Mouse (Mus musculus) heart, embryonic 16.5 days (tissue): ENCODE data around the gene Lrrk1. TPM values are rescaled to one million over a fixed set of nuclear protein-coding genes. Genes with fewer than 3 reads are reported as not detected.

Experiments
- ATAC-seq: fragments of 200-750 bp; cut with Nextera tagmentation; replicated peaks from 2 replicates; pipeline ENCODE4 v1.8.0; 2017; ENCODE audit warnings: moderate number of reproducible peaks; ENCODE audit not compliant: insufficient read depth, low FRiP score; ENCODE audit errors: extremely low read depth
- H3K27ac ChIP-seq: fragments of 300-500 bp; sonication (generic); 2 replicates; pipeline ENCODE4 v1.5.1; 2014; ENCODE audit warnings: mild to moderate bottlenecking, low read length, control low read depth, moderate library complexity
- H3K27me3 ChIP-seq: fragments of 300-500 bp; sonication (generic); 2 replicates; pipeline ENCODE4 v1.6.1; 2014; ENCODE audit warnings: low read length, mixed read lengths; ENCODE audit not compliant: control insufficient read depth, insufficient read depth
- H3K36me3 ChIP-seq: fragments of 300-500 bp; sonication (generic); 2 replicates; pipeline ENCODE4 v1.6.1; 2014; ENCODE audit not compliant: control insufficient read depth, insufficient read depth
- H3K4me1 ChIP-seq: fragments of 300-500 bp; sonication (generic); 2 replicates; pipeline ENCODE4 v1.6.1; 2014; ENCODE audit warnings: low read length, mixed read lengths; ENCODE audit not compliant: control insufficient read depth, insufficient read depth
- H3K4me2 ChIP-seq: fragments of 300-500 bp; sonication (generic); 2 replicates; pipeline ENCODE4 v1.6.1; 2014; ENCODE audit warnings: low read depth, mild to moderate bottlenecking, control low read depth, low read length
- H3K4me3 ChIP-seq: fragments of 300-500 bp; sonication (generic); 2 replicates; pipeline ENCODE4 v1.5.1; 2014; ENCODE audit warnings: mild to moderate bottlenecking, control low read depth, low read length
- H3K9ac ChIP-seq: fragments of 300-500 bp; sonication (generic); 2 replicates; pipeline ENCODE4 v1.6.1; 2014; ENCODE audit warnings: low read length, control low read depth
- H3K9me3 ChIP-seq: fragments of 300-500 bp; sonication (generic); replicated peaks from 2 replicates; pipeline ENCODE4 v1.6.1; 2016; ENCODE audit warnings: low read length; ENCODE audit not compliant: control insufficient read depth
- WGBS: fragments of 180-500 bp; shearing (Covaris S2); extraction: QIAGEN DNeasy Blood & Tissue Kit; methylation state at CpG from one replicate; pipeline ENCODE4 v1.1.7; 2014; 5-methylcytosine and 5-hydroxymethylcytosine counted together
- polyA plus RNA-seq: library from polyadenylated mRNA; unstranded; fragments of >200 nt; fragmentation: Nextera tagmentation; extraction: Ambion mirVana; gene quantifications from 2 replicates; pipeline ENCODE4 v1.2.1, GENCODE M21; 2015

Gene Lrrk1
- polyA plus RNA-seq, 1 experiment from 2014 or later, result 8.4 TPM

GRCm38 (mm10) chr7:66249426-66249825, 138.7 kb downstream of the Lrrk1 start:
- Histone ChIP-seq H3K36me3 (no peaks in the 10 kb centered on the region), H3K4me3 (no peak overlapping the region), H3K4me1 (peaks cover 12% of the 10 kb centered on the region), H3K9me3 (no peaks in the 10 kb centered on the region), H3K4me2 (no peak overlapping the region), H3K27me3 (no peaks in the 10 kb centered on the region), H3K9ac (no peak overlapping the region), H3K27ac (peak overlapping the region; percentile 43; the same call in 1 of the 2 replicates)
- ATAC-seq, result no peak
- 75% methylated on average over 3 of the region's 3 CpGs for WGBS

DNA sequence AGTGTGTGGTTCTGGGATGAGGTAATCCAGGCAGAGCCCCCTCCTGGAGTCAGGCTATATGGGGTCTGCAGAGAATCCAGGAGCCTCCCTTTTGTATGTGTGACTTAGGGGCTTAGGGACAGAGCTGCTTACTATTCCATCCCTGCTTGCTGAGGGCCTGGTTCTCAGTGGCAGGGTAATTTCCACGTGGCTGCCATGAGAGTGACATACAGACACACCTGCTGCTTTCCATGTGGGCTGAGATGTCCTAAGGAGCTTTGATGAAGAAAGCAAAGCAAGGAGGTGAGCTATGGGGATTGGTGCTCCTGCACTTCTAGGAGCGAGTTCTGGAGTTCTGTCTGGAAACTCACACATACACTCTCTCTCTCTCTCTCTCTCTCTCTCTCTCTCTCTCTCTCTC, 139.1 kb downstream of the Lrrk1 start:
- no peak overlapping the region; the same call in 1 of the 2 replicates for H3K27ac ChIP-seq
- 57% methylated on average over 2 of the region's 2 CpGs for WGBS
- H3K36me3 ChIP-seq, result no peaks in the 10 kb centered on the region
- no peaks in the 10 kb centered on the region for H3K27me3 ChIP-seq
- peaks cover 8% of the 10 kb centered on the region for H3K4me1 ChIP-seq
- H3K9me3 ChIP-seq, result no peaks in the 10 kb centered on the region
- no peak overlapping the region for H3K4me2 ChIP-seq
- H3K9ac ChIP-seq, result no peak overlapping the region
- ATAC-seq, result no peak
- H3K4me3 ChIP-seq, result no peak overlapping the region

DNA sequence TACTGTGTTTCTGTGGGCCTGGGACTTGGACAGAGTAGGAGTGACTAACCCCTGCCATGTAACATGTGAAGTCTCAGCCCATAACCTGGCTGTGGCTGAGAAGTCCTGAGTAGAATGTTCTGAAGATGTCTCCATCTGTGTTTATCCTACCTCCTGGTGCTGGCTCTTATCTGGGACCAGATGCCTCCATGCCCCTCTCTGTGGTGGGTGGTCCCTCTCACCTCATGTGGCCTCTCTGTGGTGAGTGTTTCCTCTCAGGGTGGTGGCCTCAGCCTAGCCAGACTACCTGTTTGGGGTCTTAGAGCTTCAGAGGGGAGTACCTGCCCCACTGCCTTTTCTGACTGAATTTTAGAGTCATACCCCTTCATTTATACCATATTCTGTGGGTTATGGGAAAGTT, 139.9 kb downstream of the Lrrk1 start:
- no peaks in the 10 kb centered on the region for H3K9me3 ChIP-seq
- ATAC-seq, result no peak
- H3K4me3 ChIP-seq, result no peak overlapping the region
- H3K27ac ChIP-seq, result no peak overlapping the region
- no peak overlapping the region for H3K9ac ChIP-seq
- H3K27me3 ChIP-seq, result no peaks in the 10 kb centered on the region
- no peaks in the 10 kb centered on the region for H3K36me3 ChIP-seq
- peaks cover 8% of the 10 kb centered on the region for H3K4me1 ChIP-seq
- H3K4me2 ChIP-seq, result no peak overlapping the region

DNA sequence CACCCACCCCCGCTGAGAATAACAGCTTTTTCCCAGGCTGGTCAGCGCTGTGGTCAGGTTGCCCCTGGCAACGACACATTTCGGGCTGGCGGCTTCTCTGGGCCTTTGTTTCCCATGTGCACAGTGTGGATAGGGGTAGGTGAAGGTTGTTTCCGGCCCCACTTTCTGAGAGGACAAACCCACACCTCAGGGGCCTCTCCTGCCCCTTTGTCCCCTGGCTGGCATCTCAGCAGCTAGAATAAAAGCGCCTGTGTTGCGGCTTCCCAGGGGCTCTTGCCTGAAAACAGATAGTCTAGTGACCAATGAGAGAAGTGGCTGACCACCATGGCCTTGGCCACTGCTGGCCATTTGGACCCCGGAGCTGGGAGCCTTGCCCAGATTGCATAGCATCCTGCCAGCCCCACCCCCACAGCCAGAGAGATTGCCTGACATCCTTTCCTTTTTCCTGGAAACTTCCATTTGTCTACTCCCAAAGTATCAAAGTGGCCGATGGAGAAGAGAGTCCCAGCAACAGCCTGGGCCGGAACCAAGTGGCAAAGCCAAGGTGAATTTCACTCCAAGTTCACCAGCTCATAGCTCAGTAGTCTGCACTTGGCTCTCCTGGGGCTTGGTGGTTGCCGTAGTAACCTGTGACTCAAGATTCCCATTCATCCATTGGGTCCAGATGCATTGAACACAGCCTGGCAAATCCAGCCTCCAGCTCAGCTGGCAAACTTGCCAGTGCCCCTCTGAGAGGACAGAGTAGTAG, 140.7 kb downstream of the Lrrk1 start:
- Histone ChIP-seq H3K4me1 (peaks cover 8% of the 10 kb centered on the region), H3K36me3 (no peaks in the 10 kb centered on the region), H3K4me3 (no peak overlapping the region), H3K27me3 (no peaks in the 10 kb centered on the region), H3K4me2 (no peak overlapping the region), H3K9ac (no peak overlapping the region), H3K27ac (no peak overlapping the region), H3K9me3 (no peaks in the 10 kb centered on the region)
- 64% methylated on average over 12 of the region's 12 CpGs for WGBS
- ATAC-seq, result no peak

- 70% methylated on average over 11 of the region's 11 CpGs for WGBS
- H3K27ac ChIP-seq, result no peak overlapping the region
- peaks cover 8% of the 10 kb centered on the region for H3K4me1 ChIP-seq
- H3K36me3 ChIP-seq, result no peaks in the 10 kb centered on the region
- no peaks in the 10 kb centered on the region for H3K27me3 ChIP-seq
- no peak for ATAC-seq
- H3K9ac ChIP-seq, result no peak overlapping the region
- no peaks in the 10 kb centered on the region for H3K9me3 ChIP-seq
- no peak overlapping the region for H3K4me3 ChIP-seq
- H3K4me2 ChIP-seq, result no peak overlapping the region
Observed at GRCm38 (mm10) chr7:66246716-66247235, 141.4 kb downstream of the Lrrk1 start.

GRCm38 (mm10) chr7:66245646-66246045, 142.5 kb downstream of the Lrrk1 start:
- Histone ChIP-seq H3K27ac (no peak overlapping the region), H3K9me3 (no peaks in the 10 kb centered on the region), H3K4me2 (no peak overlapping the region), H3K4me1 (peaks cover 8% of the 10 kb centered on the region), H3K4me3 (no peak overlapping the region), H3K36me3 (no peaks in the 10 kb centered on the region), H3K27me3 (no peaks in the 10 kb centered on the region), H3K9ac (no peak overlapping the region)
- WGBS, result 87% methylated on average over 5 of the region's 5 CpGs
- no peak for ATAC-seq

GRCm38 (mm10) chr7:66243766-66244325, 144.3 kb downstream of the Lrrk1 start:
- no peak for ATAC-seq
- WGBS, result 66% methylated on average over 7 of the region's 7 CpGs

DNA sequence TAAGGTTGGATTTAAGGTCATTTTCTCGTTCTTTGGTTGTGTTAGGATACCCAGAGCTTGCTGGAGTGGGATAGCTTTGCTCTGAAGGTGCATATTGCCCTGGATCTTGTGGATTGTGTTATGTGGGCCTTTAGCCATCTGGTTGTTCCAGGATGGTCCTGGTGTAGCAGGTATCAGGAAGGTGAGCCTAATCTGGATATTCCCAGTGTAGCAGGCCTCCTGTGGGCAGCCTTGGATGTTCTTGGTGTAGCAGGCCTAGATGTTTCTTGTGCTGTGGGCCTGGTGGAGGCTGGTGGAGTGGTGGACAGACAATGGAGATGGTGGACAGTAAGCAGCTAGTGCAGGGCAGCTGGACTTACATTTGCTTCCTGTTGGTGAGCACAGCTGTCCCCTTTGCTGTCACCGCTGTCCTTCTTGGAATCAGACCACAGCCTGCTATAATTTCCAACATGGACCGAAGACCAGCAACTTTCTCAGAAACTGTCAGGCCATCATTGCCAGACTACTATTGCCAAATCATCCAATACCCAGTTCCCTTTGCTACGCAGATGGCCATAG, 146.2 kb downstream of the Lrrk1 start:
- no peak overlapping the region for H3K27ac ChIP-seq
- H3K9ac ChIP-seq, result no peak overlapping the region
- no peaks in the 10 kb centered on the region for H3K4me1 ChIP-seq
- H3K27me3 ChIP-seq, result no peaks in the 10 kb centered on the region
- no peaks in the 10 kb centered on the region for H3K36me3 ChIP-seq
- 0 out of 2 replicates have a peak, but pooled peaks cover 2% of the 10 kb centered on the region for H3K9me3 ChIP-seq
- no peak overlapping the region for H3K4me3 ChIP-seq
- WGBS, result 86% methylated on average over 4 of the region's 4 CpGs
- ATAC-seq, result no peak
- H3K4me2 ChIP-seq, result no peak overlapping the region

More at GRCm38 (mm10) chr7:66243766-66244325, 144.3 kb downstream of the Lrrk1 start:
- Histone ChIP-seq H3K4me2 (no peak overlapping the region), H3K36me3 (no peaks in the 10 kb centered on the region), H3K27ac (no peak overlapping the region), H3K9me3 (0 out of 2 replicates have a peak, but pooled peaks cover 2% of the 10 kb centered on the region), H3K27me3 (no peaks in the 10 kb centered on the region), H3K9ac (no peak overlapping the region), H3K4me3 (no peak overlapping the region), H3K4me1 (peaks cover 3% of the 10 kb centered on the region; the same call in 1 of the 2 replicates)

- Histone ChIP-seq H3K27me3 (no peaks in the 10 kb centered on the region), H3K4me2 (no peak overlapping the region), H3K36me3 (no peaks in the 10 kb centered on the region), H3K4me1 (peaks cover 8% of the 10 kb centered on the region), H3K9me3 (0 out of 2 replicates have a peak, but pooled peaks cover 2% of the 10 kb centered on the region), H3K4me3 (no peak overlapping the region), H3K9ac (no peak overlapping the region), H3K27ac (no peak overlapping the region)
- WGBS, result 95% methylated on average over 3 of the region's 3 CpGs
- ATAC-seq, result no peak
Observed at GRCm38 (mm10) chr7:66238157-66238556, 150.0 kb downstream of the Lrrk1 start.
